Mouse (Mus musculus): ENCODE measurements around the gene Zfp296.

DNA sequence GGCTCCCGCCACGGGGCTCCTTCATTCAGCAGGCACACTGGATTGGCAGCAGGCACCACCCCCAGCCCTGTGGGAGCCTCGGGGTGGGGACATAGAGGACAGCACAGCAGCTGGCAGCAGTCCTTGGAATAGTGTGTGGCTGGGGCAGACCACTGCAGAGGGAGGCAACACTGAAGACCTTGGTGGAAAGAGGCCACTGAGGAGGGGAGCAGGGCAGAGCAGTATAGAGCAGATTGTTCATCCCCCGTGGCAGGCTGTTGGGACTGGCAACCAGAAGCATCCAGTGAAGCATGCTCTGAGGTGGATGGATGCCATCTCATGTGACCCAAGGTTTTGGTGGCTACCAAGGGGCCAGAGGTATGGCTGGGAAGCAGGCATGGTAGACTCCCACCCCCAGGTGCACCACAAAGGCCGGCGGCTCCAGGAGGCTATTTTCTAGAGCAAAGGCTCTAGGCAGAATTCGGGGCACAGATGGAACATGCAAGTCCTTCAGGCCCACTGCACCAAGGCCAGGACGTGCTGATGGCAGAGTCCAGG lies 34.9 kb upstream of the Zfp296 start:
- TF ChIP-seq CTCF (conservative IDR thresholded peaks at IDR 0.05; ENCODE audit: low read length) (no peak), POU5F1 (IDR thresholded peaks at IDR 0.05; ENCODE audit: borderline replicate concordance, low read length) (no peak)

Measured in E14TG2a.4 (cell line).